Mouse (Mus musculus) inflammation-experienced regulatory T-cells, adult 16 weeks (primary cell): Measurements from ENCODE around the gene Ptpro. TPM values are rescaled to one million over a fixed set of nuclear protein-coding genes. Genes with fewer than 3 reads are reported as not detected.

Experiments
- polyA plus RNA-seq: library from polyadenylated mRNA; unstranded; fragments of 100-300 nt; shearing (Covaris generic); gene quantifications from one replicate; pipeline ENCODE4 v1.2.1, GENCODE M21; 2017

Gene Ptpro
- not detected for polyA plus RNA-seq

GRCm38 (mm10) chr6:137252194-137252886 is at the start of gene Ptpro:
TSS of gene Ptpro (plus strand) at chr6:137252319.

Other genes with a start within 250 kb of the Ptpro start
- 0.23 TPM for gene Rerg, start 81.8 kb upstream of the Ptpro start, polyA plus RNA-seq